Mouse (Mus musculus): Measurements from ENCODE around the gene Iqcj.
"Not testable (repeated sequence)": the region's sequence is repeated elsewhere in the genome, so short reads cannot be mapped to it uniquely, and the experiment has no call there.

Iqcj gene

GRCm38 (mm10) chr3:68085024-68085423 is 193.0 kb downstream of the Iqcj start:
- no peak for DNase-seq

GRCm38 (mm10) chr3:68092108-68092507 is 200.1 kb downstream of the Iqcj start:
- no peak for DNase-seq

- DNase-seq, result no peak
Measured at GRCm38 (mm10) chr3:68096724-68097431, 204.9 kb downstream of the Iqcj start.

GRCm38 (mm10) chr3:68099561-68099960 is 207.5 kb downstream of the Iqcj start:
- not testable (repeated sequence) for DNase-seq

- DNase-seq, result no peak
Measured at GRCm38 (mm10) chr3:68101343-68101742, 209.3 kb downstream of the Iqcj start.

GRCm38 (mm10) chr3:68105081-68105685 is 213.2 kb downstream of the Iqcj start:
- DNase-seq, result no peak

Data from kidney, adult 8-10 months (tissue).